Mouse (Mus musculus) megakaryocyte-erythroid progenitor cell, adult 5-6 weeks (primary cell): Measurements from ENCODE around the gene Fgfr2. TPM values are rescaled to one million over a fixed set of nuclear protein-coding genes. Genes with fewer than 3 reads are reported as not detected.

Experiments used
- ATAC-seq: replicated peaks from 2 replicates; pipeline ENCODE4 v1.8.0; 2016; ENCODE audit warnings: mild to moderate bottlenecking, inconsistent platforms; ENCODE audit not compliant: severe bottlenecking, poor library complexity, low FRiP score, low TSS enrichment
- total RNA-seq, 2 experiments: library from RNA; stranded (forward) in 1 of 2; stranded (reverse) in 1 of 2; fragments of 200-1000, 215-1000 nt in 1 of 2; fragments of >200 nt in 1 of 2; fragmentation: Nextera tagmentation in 1 of 2; gene quantifications; 2 replicates each; pipeline ENCODE4 v1.2.3; 2014 to 2017

Fgfr2 gene
- total RNA-seq, 2 experiments from 2014 or later: not detected

- no peak for ATAC-seq
Observed at GRCm38 (mm10) chr7:132398487-132398886, 724.7 kb downstream of the Fgfr2 start.

GRCm38 (mm10) chr7:132396661-132397322, 726.4 kb downstream of the Fgfr2 start:
- ATAC-seq: peak; percentile 65

- ATAC-seq: no peak
Observed at GRCm38 (mm10) chr7:132393582-132394175, 729.5 kb downstream of the Fgfr2 start.

- no peak for ATAC-seq
Observed at GRCm38 (mm10) chr7:132393014-132393406, 730.1 kb downstream of the Fgfr2 start.

GRCm38 (mm10) chr7:132392233-132393013, 730.7 kb downstream of the Fgfr2 start:
- ATAC-seq: no peak

GRCm38 (mm10) chr7:132389473-132389872, 733.7 kb downstream of the Fgfr2 start:
- no peak for ATAC-seq

- ATAC-seq: peak; percentile 31; the same call in 1 of the 2 replicates
Observed at GRCm38 (mm10) chr7:132387507-132387906, 735.6 kb downstream of the Fgfr2 start.

- ATAC-seq: peak; percentile 32; the same call in 1 of the 2 replicates
Observed at GRCm38 (mm10) chr7:132386316-132386715, 736.8 kb downstream of the Fgfr2 start.

- no peak for ATAC-seq
Observed at GRCm38 (mm10) chr7:132385456-132386130, 737.6 kb downstream of the Fgfr2 start.

GRCm38 (mm10) chr7:132384736-132385455, 738.3 kb downstream of the Fgfr2 start:
- no peak for ATAC-seq

GRCm38 (mm10) chr7:132380634-132381336, 742.4 kb downstream of the Fgfr2 start:
- ATAC-seq: peak; percentile 20; the same call in 1 of the 2 replicates

GRCm38 (mm10) chr7:132377913-132378312, 745.2 kb downstream of the Fgfr2 start:
- no peak for ATAC-seq

- no peak for ATAC-seq
Observed at GRCm38 (mm10) chr7:132373594-132374378, 749.4 kb downstream of the Fgfr2 start.

- no peak for ATAC-seq
Observed at GRCm38 (mm10) chr7:132372752-132373513, 750.2 kb downstream of the Fgfr2 start.

GRCm38 (mm10) chr7:132371832-132372231, 751.3 kb downstream of the Fgfr2 start:
- ATAC-seq: no peak

GRCm38 (mm10) chr7:132369784-132370183, 753.4 kb downstream of the Fgfr2 start:
- no peak for ATAC-seq

- ATAC-seq: no peak
Observed at GRCm38 (mm10) chr7:132368859-132369258, 754.3 kb downstream of the Fgfr2 start.
